Mouse (Mus musculus) hindbrain, embryonic 14.5 days (tissue): ENCODE data around the gene Cox6b1. TPM values are rescaled to one million over a fixed set of nuclear protein-coding genes. Genes with fewer than 3 reads are reported as not detected.

ENCODE experiments used
- ATAC-seq: fragments of 200-750 bp; cut with Nextera tagmentation; 2 replicates; pipeline ENCODE4 v1.8.0; 2017; ENCODE audit warnings: moderate number of reproducible peaks, mild to moderate bottlenecking, moderate TSS enrichment, moderate library complexity; ENCODE audit not compliant: low FRiP score
- DNase-seq: peaks from one replicate; pipeline ENCODE4 v3.0.0-alpha.2; 2015; ENCODE audit warnings: low spot score
- H3K27ac ChIP-seq: fragments of 300-500 bp; sonication (generic); 2 replicates; pipeline ENCODE4 v1.5.1; 2014; ENCODE audit warnings: mild to moderate bottlenecking, moderate library complexity
- H3K27me3 ChIP-seq: fragments of 300-500 bp; sonication (generic); 2 replicates; pipeline ENCODE4 v1.6.1; 2014; ENCODE audit warnings: mild to moderate bottlenecking, low read length, mixed read lengths; ENCODE audit not compliant: control insufficient read depth, insufficient read depth
- H3K36me3 ChIP-seq: fragments of 300-500 bp; sonication (generic); replicated peaks from 2 replicates; pipeline ENCODE4 v1.6.1; 2014; ENCODE audit not compliant: control insufficient read depth, insufficient read depth
- H3K4me1 ChIP-seq: fragments of 300-500 bp; sonication (generic); replicated peaks from 2 replicates; pipeline ENCODE4 v1.6.1; 2014; ENCODE audit warnings: antibody characterized with exemption, low read length, mixed read lengths; ENCODE audit not compliant: control insufficient read depth, insufficient read depth
- H3K4me2 ChIP-seq: fragments of 300-500 bp; sonication (generic); replicated peaks from 2 replicates; pipeline ENCODE4 v1.6.1; 2014; ENCODE audit warnings: mild to moderate bottlenecking, moderate library complexity
- H3K4me3 ChIP-seq: fragments of 300-500 bp; sonication (generic); replicated peaks from 2 replicates; pipeline ENCODE4 v1.5.1; 2014; ENCODE audit warnings: mild to moderate bottlenecking, low read length
- H3K9ac ChIP-seq: fragments of 300-500 bp; sonication (generic); 2 replicates; pipeline ENCODE4 v1.6.1; 2014
- H3K9me3 ChIP-seq: fragments of 300-500 bp; sonication (generic); 2 replicates; pipeline ENCODE4 v1.6.1; 2016; ENCODE audit warnings: low read length; ENCODE audit not compliant: control insufficient read depth
- WGBS: fragments of 180-500 bp; shearing (Covaris S2); extraction: QIAGEN DNeasy Blood & Tissue Kit; methylation state at CpG from one replicate; pipeline ENCODE4 v1.1.7; 2014; 5-methylcytosine and 5-hydroxymethylcytosine counted together
- polyA plus RNA-seq: library from polyadenylated mRNA; unstranded; fragments of >200 nt; fragmentation: Nextera tagmentation; extraction: Ambion mirVana; gene quantifications from 2 replicates; pipeline ENCODE4 v1.2.1, GENCODE M21; 2014

Gene Cox6b1
- polyA plus RNA-seq, 1 experiment from 2014 or later = 1,299 TPM

DNA sequence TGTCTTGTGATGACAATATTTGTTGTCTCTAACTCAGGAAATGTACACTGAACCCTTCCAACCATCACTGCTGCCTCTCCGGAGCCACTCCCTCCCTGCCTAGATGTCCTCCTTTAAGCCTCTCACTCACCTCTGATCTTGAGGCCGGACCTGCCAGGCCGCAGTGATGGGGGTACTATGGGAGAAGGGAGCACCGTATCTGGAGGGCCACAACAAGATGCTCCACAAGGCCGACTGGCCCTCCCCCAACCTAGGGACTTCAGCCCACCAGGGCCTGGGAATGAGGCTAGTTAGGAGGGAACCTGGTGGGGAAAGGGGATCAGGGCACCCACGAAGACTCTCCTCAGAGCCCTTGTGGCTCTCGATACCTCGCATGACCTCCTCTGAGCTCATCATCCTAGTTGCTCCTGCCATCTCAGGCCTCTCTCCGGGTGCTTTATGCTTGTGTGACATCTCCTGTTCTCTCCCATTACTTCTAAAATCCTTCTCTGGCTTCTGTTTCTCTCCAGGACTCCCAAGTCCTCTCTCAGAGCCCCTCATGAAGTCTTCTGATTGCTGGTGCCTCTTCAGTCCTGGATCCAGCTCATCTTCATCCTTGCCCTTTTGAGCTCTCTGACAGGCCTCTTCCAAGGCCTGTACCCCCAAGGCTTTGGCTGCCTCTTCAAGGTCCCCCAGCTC is 34.9 kb downstream of the Cox6b1 start:
- H3K4me3 ChIP-seq = no peak overlapping the region
- no peaks in the 10 kb centered on the region for H3K9me3 ChIP-seq
- H3K27me3 ChIP-seq = no peaks in the 10 kb centered on the region
- H3K9ac ChIP-seq = no peak overlapping the region
- H3K4me2 ChIP-seq = no peak overlapping the region
- H3K36me3 ChIP-seq = peaks cover 8% of the 10 kb centered on the region
- peaks cover 10% of the 10 kb centered on the region for H3K4me1 ChIP-seq
- DNase-seq = no peak
- 85% methylated on average over 9 of the region's 9 CpGs for WGBS
- H3K27ac ChIP-seq = no peak overlapping the region
- ATAC-seq = no peak

DNA sequence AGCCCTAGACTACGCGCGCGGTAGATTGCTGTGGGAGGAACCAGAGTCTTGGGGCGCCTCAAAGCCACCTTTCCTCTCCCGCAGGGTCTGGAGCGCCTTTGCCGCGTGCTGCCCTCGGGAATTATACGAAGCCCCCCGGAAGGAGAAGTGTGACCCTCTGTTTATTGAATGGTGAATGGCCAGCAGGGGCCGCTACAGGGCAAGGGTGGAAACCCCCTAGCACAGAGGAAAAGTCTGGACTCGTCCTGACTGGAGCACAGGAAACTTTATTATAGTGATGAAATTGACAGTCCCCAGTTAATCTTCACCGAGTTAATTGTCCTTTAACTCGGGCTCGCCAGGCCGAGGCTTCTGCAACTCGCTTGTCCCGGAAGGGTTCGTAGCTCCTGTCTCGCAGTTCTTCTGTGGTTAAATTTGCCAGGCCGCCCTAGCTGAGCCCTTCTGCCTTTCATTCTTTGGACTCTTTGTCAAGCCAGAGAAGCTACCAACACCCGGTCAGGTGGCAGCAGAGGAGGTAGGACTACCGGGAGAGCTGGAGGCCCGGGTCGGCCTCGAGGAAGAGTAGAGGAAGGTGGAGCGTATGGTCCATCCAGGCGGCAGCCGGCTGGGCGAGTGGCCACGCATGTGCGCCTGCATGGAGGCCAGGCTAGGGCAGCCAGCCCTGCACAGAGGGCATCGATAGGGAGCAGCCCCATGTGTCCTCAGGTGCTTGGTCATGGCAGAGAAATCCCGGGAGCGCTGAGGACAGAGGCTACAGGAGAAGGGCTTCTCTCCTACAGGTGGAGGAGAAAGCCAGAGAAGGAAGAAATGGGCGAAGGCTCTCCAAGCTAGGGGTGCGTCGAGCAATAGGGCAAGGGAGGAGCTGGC is 36.3 kb downstream of the Cox6b1 start:
- Histone ChIP-seq H3K4me2 (peak overlapping the region; percentile 57), H3K9me3 (no peaks in the 10 kb centered on the region), H3K9ac (peak overlapping the region; percentile 98), H3K27me3 (no peaks in the 10 kb centered on the region), H3K36me3 (peaks cover 22% of the 10 kb centered on the region), H3K4me3 (peak overlapping the region; percentile 85), H3K4me1 (peaks cover 10% of the 10 kb centered on the region), H3K27ac (peak overlapping the region; percentile 94)
- ATAC-seq = peak; percentile 56
- DNase-seq = peak; percentile 88
- WGBS = 31% methylated on average over 39 of the region's 40 CpGs

- DNase-seq = peak; percentile 93
- peaks cover 10% of the 10 kb centered on the region for H3K4me1 ChIP-seq
- peak within 1 kb of the TSS; percentile 93 for H3K4me2 ChIP-seq
- H3K9me3 ChIP-seq = no peaks in the 10 kb centered on the region
- H3K4me3 ChIP-seq = peak within 1 kb of the TSS; percentile 85
- no peaks in the 10 kb centered on the region for H3K27me3 ChIP-seq
- under 1% methylated on average over 57 of the region's 68 CpGs for WGBS
- peaks cover 30% of the 10 kb centered on the region for H3K36me3 ChIP-seq
- H3K9ac ChIP-seq = peak within 1 kb of the TSS; percentile 98
- ATAC-seq = peak; percentile 95
- peak within 1 kb of the TSS; percentile 94 for H3K27ac ChIP-seq
These were observed 37.1 kb downstream of the Cox6b1 start, which contains the start of gene Kmt2b for GRCm38 (mm10) chr7:30588676-30589434. TSS of gene Kmt2b (minus strand) at chr7:30588726.

- Histone ChIP-seq H3K36me3 (peaks cover 38% of the 10 kb centered on the region), H3K4me2 (peak overlapping the region; percentile 93), H3K4me1 (peaks cover 10% of the 10 kb centered on the region), H3K9ac (peak overlapping the region; percentile 98), H3K27ac (peak overlapping the region; percentile 94), H3K9me3 (no peaks in the 10 kb centered on the region), H3K4me3 (peak overlapping the region; percentile 85), H3K27me3 (no peaks in the 10 kb centered on the region)
- DNase-seq (peak; percentile 29), ATAC-seq (peak; percentile 38)
- 1% methylated on average over 53 of the region's 67 CpGs for WGBS
These were observed 37.9 kb downstream of the Cox6b1 start for GRCm38 (mm10) chr7:30587842-30588667.

- no peak overlapping the region for H3K27ac ChIP-seq
- no peaks in the 10 kb centered on the region for H3K9me3 ChIP-seq
- ATAC-seq = no peak
- peak overlapping the region; percentile 98; the same call in 1 of the 2 replicates for H3K9ac ChIP-seq
- no peak for DNase-seq
- H3K27me3 ChIP-seq = no peaks in the 10 kb centered on the region
- peaks cover 10% of the 10 kb centered on the region for H3K4me1 ChIP-seq
- WGBS = 91% methylated on average over 28 of the region's 28 CpGs
- peak overlapping the region; percentile 93 for H3K4me2 ChIP-seq
- peak overlapping the region; percentile 85 for H3K4me3 ChIP-seq
- H3K36me3 ChIP-seq = peaks cover 53% of the 10 kb centered on the region
These were observed 39.4 kb downstream of the Cox6b1 start for GRCm38 (mm10) chr7:30586455-30587020.

- Histone ChIP-seq H3K4me1 (peaks cover 10% of the 10 kb centered on the region), H3K4me2 (no peak overlapping the region), H3K9me3 (no peaks in the 10 kb centered on the region), H3K27me3 (no peaks in the 10 kb centered on the region), H3K9ac (no peak overlapping the region), H3K36me3 (peaks cover 67% of the 10 kb centered on the region), H3K4me3 (no peak overlapping the region), H3K27ac (no peak overlapping the region)
- DNase-seq (no peak), ATAC-seq (no peak)
- 94% methylated on average over 7 of the region's 7 CpGs for WGBS
These were observed 40.8 kb downstream of the Cox6b1 start for GRCm38 (mm10) chr7:30585170-30585569.

DNA sequence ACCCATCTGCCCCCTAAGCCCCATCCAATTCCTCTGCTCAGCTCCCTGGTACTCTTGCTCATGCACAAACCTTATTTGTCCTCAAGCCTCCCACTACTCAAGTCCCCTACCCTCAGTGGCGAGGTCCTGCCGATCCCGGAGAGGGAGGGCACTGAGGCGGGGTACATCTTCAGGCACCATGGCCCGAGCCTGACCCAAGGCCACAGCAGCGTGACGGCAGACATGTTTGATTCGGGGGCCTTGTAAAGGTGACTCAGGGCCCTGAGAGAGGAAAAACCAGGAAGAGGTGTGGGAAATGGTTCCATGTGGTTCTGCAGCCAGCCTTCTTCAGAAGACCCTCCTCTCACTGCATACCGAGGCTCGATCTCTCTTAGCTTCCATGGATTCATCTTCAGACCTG is 41.6 kb downstream of the Cox6b1 start:
- no peak overlapping the region for H3K4me2 ChIP-seq
- H3K27me3 ChIP-seq = no peaks in the 10 kb centered on the region
- ATAC-seq = no peak
- WGBS = 94% methylated on average over 10 of the region's 10 CpGs
- H3K4me1 ChIP-seq = peaks cover 10% of the 10 kb centered on the region
- H3K36me3 ChIP-seq = peaks cover 75% of the 10 kb centered on the region
- no peaks in the 10 kb centered on the region for H3K9me3 ChIP-seq
- no peak overlapping the region for H3K4me3 ChIP-seq
- no peak overlapping the region for H3K27ac ChIP-seq
- DNase-seq = no peak
- H3K9ac ChIP-seq = no peak overlapping the region

- Histone ChIP-seq H3K4me1 (peaks cover under 1% of the 10 kb centered on the region; the same call in 1 of the 2 replicates), H3K36me3 (peaks cover 100% of the 10 kb centered on the region), H3K27me3 (no peaks in the 10 kb centered on the region), H3K27ac (no peak overlapping the region), H3K4me3 (no peak overlapping the region), H3K9me3 (no peaks in the 10 kb centered on the region), H3K9ac (no peak overlapping the region), H3K4me2 (no peak overlapping the region)
- 95% methylated on average over 16 of the region's 16 CpGs for WGBS
- DNase-seq (no peak), ATAC-seq (no peak)
These were observed 44.4 kb downstream of the Cox6b1 start for GRCm38 (mm10) chr7:30581547-30581946.
